Mouse (Mus musculus) adrenal gland, postnatal 36 days (tissue): ENCODE data around the gene Riok2. TPM values are rescaled to one million over a fixed set of nuclear protein-coding genes. Genes with fewer than 3 reads are reported as not detected.
"Not testable (repeated sequence)": the region's sequence is repeated elsewhere in the genome, so short reads cannot be mapped to it uniquely, and the experiment has no call there.

Experiments
- DNase-seq, 2 experiments: peaks; one replicate each; pipeline ENCODE4 v3.0.0; 2021; ENCODE audit warnings: mixed read lengths in 1 of 2
- long read RNA-seq, 2 experiments: library from polyadenylated mRNA; stranded (forward); transcript quantifications; one replicate each; pipeline ENCODE4 v2.0.0; 2021; ENCODE audit warnings: borderline sequencing depth in 2 of 2
- total RNA-seq, 2 experiments: library from RNA; stranded (reverse); gene quantifications; 2 replicates each; pipeline ENCODE4 v1.2.3; 2021

Gene Riok2
- total RNA-seq, result 10 to 100 TPM; 32.4 to 41.6 TPM
- long read RNA-seq, experiment 1, transcript Riok2-201 (10 exons, 3,220 nt), result major isoform, 42 of 57 reads
- long read RNA-seq, experiment 1, partial matches to known transcripts, result 4 of 57 reads
- long read RNA-seq, experiment 1, other reads (novel, unspliced or antisense), result 11 of 57 reads
- long read RNA-seq, experiment 2, transcript Riok2-201 (10 exons, 3,220 nt), result major isoform, 10 of 13 reads
- long read RNA-seq, experiment 2, partial matches to known transcripts, result 2 of 13 reads
- long read RNA-seq, experiment 2, other reads (novel, unspliced or antisense), result 1 of 13 reads

GRCm38 (mm10) chr17:17373918-17374910 lies at the start of gene Riok2:
Riok2 (plus strand) TSS chr17:17374309.
- peak; percentile 93 to 94 for DNase-seq

GRCm38 (mm10) chr17:17326022-17326421 lies 48.1 kb upstream of the Riok2 start:
- DNase-seq, result not testable (repeated sequence)

GRCm38 (mm10) chr17:17326636-17327035 lies 47.5 kb upstream of the Riok2 start:
- DNase-seq, result no peak

GRCm38 (mm10) chr17:17345374-17346183 lies 28.5 kb upstream of the Riok2 start:
- not testable (repeated sequence) for DNase-seq

- DNase-seq, result not testable (repeated sequence)
Measured at GRCm38 (mm10) chr17:17346281-17346680, 27.8 kb upstream of the Riok2 start.

GRCm38 (mm10) chr17:17373550-17373917 lies 575 bp upstream of the Riok2 start:
- no peak for DNase-seq

GRCm38 (mm10) chr17:17375581-17375980 lies 1.5 kb downstream of the Riok2 start:
- no peak for DNase-seq

- no peak for DNase-seq
Measured at GRCm38 (mm10) chr17:17383703-17384102, 9.6 kb downstream of the Riok2 start.

- no peak for DNase-seq
Measured at GRCm38 (mm10) chr17:17384502-17384901, 10.4 kb downstream of the Riok2 start.

GRCm38 (mm10) chr17:17386117-17386516 lies 12.0 kb downstream of the Riok2 start:
- peak in 1 of 2 experiments; percentile 13 for DNase-seq

GRCm38 (mm10) chr17:17391823-17392222 lies 17.7 kb downstream of the Riok2 start:
- no peak for DNase-seq

- DNase-seq, result no peak
Measured at GRCm38 (mm10) chr17:17392863-17393262, 18.8 kb downstream of the Riok2 start.

- DNase-seq, result no peak
Measured at GRCm38 (mm10) chr17:17393300-17393699, 19.2 kb downstream of the Riok2 start.

GRCm38 (mm10) chr17:17394336-17394735 lies 20.2 kb downstream of the Riok2 start:
- peak; percentile 76 to 80 for DNase-seq

GRCm38 (mm10) chr17:17396869-17397268 lies 22.8 kb downstream of the Riok2 start:
- DNase-seq, result no peak

- DNase-seq, result no peak
Measured at GRCm38 (mm10) chr17:17398664-17399063, 24.6 kb downstream of the Riok2 start.

GRCm38 (mm10) chr17:17402222-17403004 lies 28.3 kb downstream of the Riok2 start, which contains the start of gene Lix1:
Lix1 (plus strand) TSS chr17:17402672.
- peak; percentile 34 to 42 for DNase-seq

- no peak for DNase-seq
Measured at GRCm38 (mm10) chr17:17403038-17403437, 28.9 kb downstream of the Riok2 start.

- DNase-seq, result no peak
Measured at GRCm38 (mm10) chr17:17403578-17404112, 29.5 kb downstream of the Riok2 start.

GRCm38 (mm10) chr17:17404811-17405544 lies 30.9 kb downstream of the Riok2 start:
- peak in 1 of 2 experiments; percentile 30 for DNase-seq
